Comparison of ENCODE assay signal across 8 mouse cellular contexts in genomic region chr8:116942284-116943058, GRCm38 (mm10). TPM values are rescaled to one million over a fixed set of nuclear protein-coding genes. Genes with fewer than 3 reads are reported as not detected.
DNase-seq lines count a peak whose midpoint lies in the region; ATAC-seq and TF ChIP-seq lines count a peak whose summit lies in the region.

No protein-coding gene starts in this region.

- ATAC-seq in erythroblast, adult 5-6 weeks (replicated peaks; ENCODE audit: low FRiP score, poor library complexity, severe bottlenecking), result no peak
- ATAC-seq in midbrain, embryonic 15.5 days (replicated peaks), result no peak
- ATAC-seq in midbrain, embryonic 16.5 days, result no peak
- ATAC-seq in liver, embryonic 11.5 days (replicated peaks; ENCODE audit: low FRiP score), result peak; percentile 52
- ATAC-seq in stomach, embryonic 16.5 days (ENCODE audit: insufficient read depth, low FRiP score), result no peak

- 78% methylated on average over 12 of the region's 12 CpGs for WGBS in midbrain, embryonic 15.5 days
- WGBS in midbrain, embryonic 16.5 days, result 76% methylated on average over 12 of the region's 12 CpGs
- 59% methylated on average over 12 of the region's 12 CpGs for WGBS in liver, embryonic 11.5 days
- WGBS in stomach, embryonic 16.5 days, result 69% methylated on average over 12 of the region's 12 CpGs
- 74% methylated on average over 12 of the region's 12 CpGs for WGBS in cerebellum, adult 2 months

- no peak for TF ChIP-seq CTCF in cerebellum, adult 2 months (IDR thresholded peaks at IDR 0.05; ENCODE audit: borderline replicate concordance, insufficient read depth, low read depth, low read length)

- peaks cover 44% of the 10 kb centered on the region for H3K36me3 ChIP-seq in erythroblast, embryonic 14.5 days (ENCODE audit: control insufficient read depth)
- no peaks in the 10 kb centered on the region for H3K36me3 ChIP-seq in midbrain, embryonic 15.5 days (replicated peaks)
- no peaks in the 10 kb centered on the region for H3K36me3 ChIP-seq in midbrain, embryonic 16.5 days (ENCODE audit: control insufficient read depth, insufficient read depth, low read length)
- H3K36me3 ChIP-seq in liver, embryonic 11.5 days (ENCODE audit: control insufficient read depth, insufficient read depth, low read length), result peaks cover 7% of the 10 kb centered on the region; the same call in 1 of the 2 replicates
- peaks cover 4% of the 10 kb centered on the region; the same call in 1 of the 2 replicates for H3K36me3 ChIP-seq in stomach, embryonic 16.5 days (ENCODE audit: control insufficient read depth, insufficient read depth, low read length)

- H3K27me3 ChIP-seq in erythroblast, embryonic 14.5 days (ENCODE audit: control insufficient read depth), result no peaks in the 10 kb centered on the region
- no peaks in the 10 kb centered on the region for H3K27me3 ChIP-seq in midbrain, embryonic 15.5 days (replicated peaks)
- no peaks in the 10 kb centered on the region for H3K27me3 ChIP-seq in midbrain, embryonic 16.5 days (ENCODE audit: control insufficient read depth, insufficient read depth, low read depth, low read length)
- no peaks in the 10 kb centered on the region for H3K27me3 ChIP-seq in liver, embryonic 11.5 days (replicated peaks; ENCODE audit: control insufficient read depth, insufficient read depth, low read length)
- H3K27me3 ChIP-seq in stomach, embryonic 16.5 days (ENCODE audit: control insufficient read depth, insufficient read depth, low read length), result no peaks in the 10 kb centered on the region
- H3K27me3 ChIP-seq in cerebellum, adult 2 months (ENCODE audit: control insufficient read depth, insufficient read depth, low read length), result no peaks in the 10 kb centered on the region

- TF ChIP-seq POLR2A in cerebellum, adult 2 months (IDR thresholded peaks at IDR 0.05; ENCODE audit: borderline replicate concordance, insufficient read depth, low read length), result no peak

- peak overlapping the region; percentile 77 for H3K4me3 ChIP-seq in erythroblast, embryonic 14.5 days (replicated peaks)
- no peak overlapping the region for H3K4me3 ChIP-seq in midbrain, embryonic 15.5 days
- H3K4me3 ChIP-seq in midbrain, embryonic 16.5 days (ENCODE audit: low read depth, low read length), result no peak overlapping the region; the same call in 1 of the 2 replicates
- H3K4me3 ChIP-seq in liver, embryonic 11.5 days (ENCODE audit: low read depth, low read length), result no peak overlapping the region
- no peak overlapping the region for H3K4me3 ChIP-seq in stomach, embryonic 16.5 days (replicated peaks; ENCODE audit: low read length)
- H3K4me3 ChIP-seq in cerebellum, adult 2 months (replicated peaks; ENCODE audit: insufficient read depth, low read depth, low read length), result no peak overlapping the region

- H3K4me2 ChIP-seq in midbrain, embryonic 15.5 days, result peak overlapping the region; percentile 81; the same call in 1 of the 2 replicates
- H3K4me2 ChIP-seq in midbrain, embryonic 16.5 days (ENCODE audit: low read length), result no peak overlapping the region
- H3K4me2 ChIP-seq in liver, embryonic 11.5 days, result peak overlapping the region; percentile 95
- peak overlapping the region; percentile 94 for H3K4me2 ChIP-seq in stomach, embryonic 16.5 days (ENCODE audit: low read depth, low read length)

- peaks cover 49% of the 10 kb centered on the region for H3K4me1 ChIP-seq in erythroblast, embryonic 14.5 days (ENCODE audit: control insufficient read depth)
- peaks cover 25% of the 10 kb centered on the region for H3K4me1 ChIP-seq in midbrain, embryonic 15.5 days
- H3K4me1 ChIP-seq in midbrain, embryonic 16.5 days (ENCODE audit: control insufficient read depth, insufficient read depth, low read length), result peaks cover 14% of the 10 kb centered on the region
- H3K4me1 ChIP-seq in liver, embryonic 11.5 days (replicated peaks; ENCODE audit: control insufficient read depth, insufficient read depth, low read length), result peaks cover 39% of the 10 kb centered on the region
- peaks cover 17% of the 10 kb centered on the region for H3K4me1 ChIP-seq in stomach, embryonic 16.5 days (ENCODE audit: control insufficient read depth, insufficient read depth, low read length)
- H3K4me1 ChIP-seq in cerebellum, adult 2 months (ENCODE audit: control insufficient read depth, insufficient read depth, low read length), result peaks cover 10% of the 10 kb centered on the region

- no peaks in the 10 kb centered on the region for H3K9me3 ChIP-seq in erythroblast, embryonic 14.5 days (ENCODE audit: control insufficient read depth, low read length)
- no peaks in the 10 kb centered on the region for H3K9me3 ChIP-seq in midbrain, embryonic 15.5 days
- H3K9me3 ChIP-seq in midbrain, embryonic 16.5 days (replicated peaks; ENCODE audit: control insufficient read depth, low read length, poor library complexity, severe bottlenecking), result no peaks in the 10 kb centered on the region
- no peaks in the 10 kb centered on the region for H3K9me3 ChIP-seq in liver, embryonic 11.5 days (ENCODE audit: control insufficient read depth, low read length)
- no peaks in the 10 kb centered on the region for H3K9me3 ChIP-seq in stomach, embryonic 16.5 days (replicated peaks; ENCODE audit: control insufficient read depth, low read length)

- DNase-seq in liver, embryonic 11.5 days (ENCODE audit: low spot score), result no peak
- DNase-seq in adrenal gland, postnatal 4 days (ENCODE audit: low spot score in 2 of 2), result no peak
- no peak for DNase-seq in cerebellum, adult 2 months

- H3K9ac ChIP-seq in midbrain, embryonic 15.5 days, result no peak overlapping the region
- no peak overlapping the region for H3K9ac ChIP-seq in midbrain, embryonic 16.5 days (ENCODE audit: low read depth, low read length)
- H3K9ac ChIP-seq in liver, embryonic 11.5 days (ENCODE audit: low read depth, low read length), result no peak overlapping the region; the same call in 1 of the 2 replicates
- H3K9ac ChIP-seq in stomach, embryonic 16.5 days (ENCODE audit: low read length), result no peak overlapping the region

- no peak overlapping the region for H3K27ac ChIP-seq in midbrain, embryonic 15.5 days
- no peak overlapping the region for H3K27ac ChIP-seq in midbrain, embryonic 16.5 days (ENCODE audit: low read length)
- H3K27ac ChIP-seq in liver, embryonic 11.5 days (ENCODE audit: low read depth, low read length), result peak overlapping the region; percentile 5
- H3K27ac ChIP-seq in stomach, embryonic 16.5 days (ENCODE audit: low read length), result no peak overlapping the region
- no peak overlapping the region for H3K27ac ChIP-seq in cerebellum, adult 2 months (ENCODE audit: insufficient read depth, low read length)

RNA-seq across cellular contexts. Expression of gene Atmin, which starts 0.7 kb away (rescaled TPM):
- 0.05 and 0.16 TPM in 2 replicates for polyA plus RNA-seq in erythroblast, embryonic 14.5 days (2012)
- 3.3 and 5.0 TPM in 2 replicates for total RNA-seq in erythroblast, adult 5-6 weeks (2015; ENCODE audit: low replicate concordance)
- total RNA-seq in erythroblast, adult 5-6 weeks (2017; ENCODE audit: low replicate concordance), result 2.8 and 3.9 TPM in 2 replicates
- polyA plus RNA-seq in midbrain, embryonic 15.5 days (2015; fragmentation: Nextera tagmentation; extraction: Ambion mirVana), result 22.2 and 22.3 TPM in 2 replicates
- polyA plus RNA-seq in midbrain, embryonic 16.5 days (2015; fragmentation: Nextera tagmentation; extraction: Ambion mirVana), result 20.4 and 20.8 TPM in 2 replicates
- 13.1 and 13.3 TPM in 2 replicates for polyA plus RNA-seq in liver, embryonic 11.5 days (2014; fragmentation: Nextera tagmentation; extraction: Ambion mirVana)
- polyA plus RNA-seq in stomach, embryonic 16.5 days (2015; fragmentation: Nextera tagmentation; extraction: Ambion mirVana), result 9.0 and 9.6 TPM in 2 replicates
- 10 to 100 TPM; 20.9 to 23.2 TPM for total RNA-seq in adrenal gland, postnatal 4 days (2021)
- 38.9 and 39.8 TPM in 2 replicates for polyA plus RNA-seq in cerebellum, adult 2 months (2012; rRNA removed)

RNA-seq across cellular contexts. Expression of gene Cenpn, which starts 20.9 kb away (rescaled TPM):
- 1.7 and 2.6 TPM in 2 replicates for polyA plus RNA-seq in erythroblast, embryonic 14.5 days (2012)
- total RNA-seq in erythroblast, adult 5-6 weeks (2015; ENCODE audit: low replicate concordance), result 14.2 and 14.6 TPM in 2 replicates
- 11.0 and 11.9 TPM in 2 replicates for total RNA-seq in erythroblast, adult 5-6 weeks (2017; ENCODE audit: low replicate concordance)
- 8.1 and 8.8 TPM in 2 replicates for polyA plus RNA-seq in midbrain, embryonic 15.5 days (2015; fragmentation: Nextera tagmentation; extraction: Ambion mirVana)
- polyA plus RNA-seq in midbrain, embryonic 16.5 days (2015; fragmentation: Nextera tagmentation; extraction: Ambion mirVana), result 6.4 and 6.9 TPM in 2 replicates
- 53.9 and 56.9 TPM in 2 replicates for polyA plus RNA-seq in liver, embryonic 11.5 days (2014; fragmentation: Nextera tagmentation; extraction: Ambion mirVana)
- polyA plus RNA-seq in stomach, embryonic 16.5 days (2015; fragmentation: Nextera tagmentation; extraction: Ambion mirVana), result 27.9 and 28.1 TPM in 2 replicates
- total RNA-seq in adrenal gland, postnatal 4 days (2021), result 10 to 100 TPM; 16.8 to 18.7 TPM
- 2.5 TPM in 2 replicates for polyA plus RNA-seq in cerebellum, adult 2 months (2012; rRNA removed)

RNA-seq across cellular contexts. Expression of gene Cmc2, which starts 21.2 kb away (rescaled TPM):
- polyA plus RNA-seq in erythroblast, embryonic 14.5 days (2012), result 12.0 and 20.2 TPM in 2 replicates
- 12.5 and 20.0 TPM in 2 replicates for total RNA-seq in erythroblast, adult 5-6 weeks (2015; ENCODE audit: low replicate concordance)
- 26.9 and 35.7 TPM in 2 replicates for total RNA-seq in erythroblast, adult 5-6 weeks (2017; ENCODE audit: low replicate concordance)
- 26.5 and 28.7 TPM in 2 replicates for polyA plus RNA-seq in midbrain, embryonic 15.5 days (2015; fragmentation: Nextera tagmentation; extraction: Ambion mirVana)
- polyA plus RNA-seq in midbrain, embryonic 16.5 days (2015; fragmentation: Nextera tagmentation; extraction: Ambion mirVana), result 25.7 and 27.3 TPM in 2 replicates
- polyA plus RNA-seq in liver, embryonic 11.5 days (2014; fragmentation: Nextera tagmentation; extraction: Ambion mirVana), result 94.4 and 101 TPM in 2 replicates
- polyA plus RNA-seq in stomach, embryonic 16.5 days (2015; fragmentation: Nextera tagmentation; extraction: Ambion mirVana), result 62.3 and 72.0 TPM in 2 replicates
- 10 to 100 TPM; 32.8 to 33.6 TPM for total RNA-seq in adrenal gland, postnatal 4 days (2021)
- polyA plus RNA-seq in cerebellum, adult 2 months (2012; rRNA removed), result 23.1 and 28.2 TPM in 2 replicates

RNA-seq across cellular contexts. Expression of gene 1700030J22Rik, which starts 36.3 kb away (rescaled TPM):
- polyA plus RNA-seq in erythroblast, embryonic 14.5 days (2012), result 0.36 and 0.62 TPM in 2 replicates
- total RNA-seq in erythroblast, adult 5-6 weeks (2015; ENCODE audit: low replicate concordance), result not detected in 2 replicates
- not detected in 2 replicates for total RNA-seq in erythroblast, adult 5-6 weeks (2017; ENCODE audit: low replicate concordance)
- polyA plus RNA-seq in midbrain, embryonic 15.5 days (2015; fragmentation: Nextera tagmentation; extraction: Ambion mirVana), result 8.8 and 9.1 TPM in 2 replicates
- polyA plus RNA-seq in midbrain, embryonic 16.5 days (2015; fragmentation: Nextera tagmentation; extraction: Ambion mirVana), result 9.6 and 11.3 TPM in 2 replicates
- polyA plus RNA-seq in liver, embryonic 11.5 days (2014; fragmentation: Nextera tagmentation; extraction: Ambion mirVana), result 0.63 and 0.88 TPM in 2 replicates
- polyA plus RNA-seq in stomach, embryonic 16.5 days (2015; fragmentation: Nextera tagmentation; extraction: Ambion mirVana), result 1.3 and 2.0 TPM in 2 replicates
- 1 to 10 TPM in 1 of 2 experiments, under 1 TPM in 1; 0.96 to 1.5 TPM for total RNA-seq in adrenal gland, postnatal 4 days (2021)
- 2.5 and 2.8 TPM in 2 replicates for polyA plus RNA-seq in cerebellum, adult 2 months (2012; rRNA removed)

RNA-seq across cellular contexts. Expression of gene Gcsh, which starts 50.9 kb away (rescaled TPM):
- 0.04 and 0.10 TPM in 2 replicates for polyA plus RNA-seq in erythroblast, embryonic 14.5 days (2012)
- 9.8 and 19.0 TPM in 2 replicates for total RNA-seq in erythroblast, adult 5-6 weeks (2015; ENCODE audit: low replicate concordance)
- 9.8 and 11.2 TPM in 2 replicates for total RNA-seq in erythroblast, adult 5-6 weeks (2017; ENCODE audit: low replicate concordance)
- 66.3 and 76.9 TPM in 2 replicates for polyA plus RNA-seq in midbrain, embryonic 15.5 days (2015; fragmentation: Nextera tagmentation; extraction: Ambion mirVana)
- 74.3 and 80.2 TPM in 2 replicates for polyA plus RNA-seq in midbrain, embryonic 16.5 days (2015; fragmentation: Nextera tagmentation; extraction: Ambion mirVana)
- polyA plus RNA-seq in liver, embryonic 11.5 days (2014; fragmentation: Nextera tagmentation; extraction: Ambion mirVana), result 147 and 149 TPM in 2 replicates
- polyA plus RNA-seq in stomach, embryonic 16.5 days (2015; fragmentation: Nextera tagmentation; extraction: Ambion mirVana), result 118 and 130 TPM in 2 replicates
- total RNA-seq in adrenal gland, postnatal 4 days (2021), result 10 to 100 TPM; 93.6 to 96.6 TPM
- 86.6 and 98.0 TPM in 2 replicates for polyA plus RNA-seq in cerebellum, adult 2 months (2012; rRNA removed)
